Mouse (Mus musculus) hindbrain, postnatal 0 days (tissue): ENCODE data around the gene Scarf1. TPM values are rescaled to one million over a fixed set of nuclear protein-coding genes. Genes with fewer than 3 reads are reported as not detected.

Experiments used
- ATAC-seq: fragments of 200-750 bp; cut with Nextera tagmentation; 2 replicates; pipeline ENCODE4 v1.8.0; 2017; ENCODE audit warnings: mild to moderate bottlenecking, moderate TSS enrichment, moderate library complexity
- DNase-seq: peaks from one replicate; pipeline ENCODE4 v3.0.0-alpha.2; 2015; ENCODE audit warnings: low spot score
- H3K27ac ChIP-seq: fragments of 300-500 bp; sonication (generic); 2 replicates; pipeline ENCODE4 v1.5.1; 2014; ENCODE audit warnings: mild to moderate bottlenecking
- H3K27me3 ChIP-seq: fragments of 300-500 bp; sonication (generic); 2 replicates; pipeline ENCODE4 v1.6.1; 2014; ENCODE audit warnings: low read length, mixed read lengths; ENCODE audit not compliant: insufficient read depth
- H3K36me3 ChIP-seq: fragments of 300-500 bp; sonication (generic); 2 replicates; pipeline ENCODE4 v1.6.1; 2014; ENCODE audit warnings: low read length, mixed read lengths; ENCODE audit not compliant: insufficient read depth
- H3K4me1 ChIP-seq: fragments of 300-500 bp; sonication (generic); 2 replicates; pipeline ENCODE4 v1.6.1; 2014; ENCODE audit warnings: antibody characterized with exemption, low read length, mixed read lengths; ENCODE audit not compliant: insufficient read depth
- H3K4me2 ChIP-seq: fragments of 300-500 bp; sonication (generic); 2 replicates; pipeline ENCODE4 v1.6.1; 2014; ENCODE audit warnings: low read depth, mild to moderate bottlenecking, low read length, moderate library complexity, mixed read lengths
- H3K4me3 ChIP-seq: fragments of 300-500 bp; sonication (generic); 2 replicates; pipeline ENCODE4 v1.5.1; 2014; ENCODE audit warnings: low read length
- H3K9ac ChIP-seq: fragments of 300-500 bp; sonication (generic); replicated peaks from 2 replicates; pipeline ENCODE4 v1.6.1; 2014; ENCODE audit warnings: mild to moderate bottlenecking, low read length, moderate library complexity, mixed read lengths
- H3K9me3 ChIP-seq: fragments of 300-500 bp; sonication (generic); 2 replicates; pipeline ENCODE4 v1.6.1; 2016; ENCODE audit warnings: low read length, mixed read lengths
- CTCF ChIP-seq: IDR thresholded peaks from 2 replicates; pipeline ENCODE4 v1.5.1; 2016; ENCODE audit warnings: antibody characterized with exemption, control low read depth, low read depth
- WGBS: fragments of 180-500 bp; shearing (Covaris S2); extraction: QIAGEN DNeasy Blood & Tissue Kit; methylation state at CpG from one replicate; pipeline ENCODE4 v1.1.7; 2014; 5-methylcytosine and 5-hydroxymethylcytosine counted together
- microRNA counts: library from miRNA; unstranded; fragments of <30 nt; microRNA quantifications from one replicate; lab custom pipeline; 2015
- microRNA-seq, 2 experiments: library from miRNA; unstranded; fragments of <30 nt; microRNA quantifications; one replicate each; pipeline ENCODE4; 2016
- polyA plus RNA-seq: library from polyadenylated mRNA; unstranded; fragments of >200 nt; fragmentation: Nextera tagmentation; extraction: Ambion mirVana; gene quantifications from 2 replicates; pipeline ENCODE4 v1.2.1, GENCODE M21; 2015
- total RNA-seq: library from RNA; depleted of rRNA; stranded (reverse); fragments of >200 nt; gene quantifications from 2 replicates; pipeline ENCODE4 v1.2.3, GENCODE M21; 2014; rRNA removed

The Scarf1 gene
- total and polyA plus RNA-seq, 2 experiments from 2014 or later, result 3.3 to 3.6 TPM

DNA sequence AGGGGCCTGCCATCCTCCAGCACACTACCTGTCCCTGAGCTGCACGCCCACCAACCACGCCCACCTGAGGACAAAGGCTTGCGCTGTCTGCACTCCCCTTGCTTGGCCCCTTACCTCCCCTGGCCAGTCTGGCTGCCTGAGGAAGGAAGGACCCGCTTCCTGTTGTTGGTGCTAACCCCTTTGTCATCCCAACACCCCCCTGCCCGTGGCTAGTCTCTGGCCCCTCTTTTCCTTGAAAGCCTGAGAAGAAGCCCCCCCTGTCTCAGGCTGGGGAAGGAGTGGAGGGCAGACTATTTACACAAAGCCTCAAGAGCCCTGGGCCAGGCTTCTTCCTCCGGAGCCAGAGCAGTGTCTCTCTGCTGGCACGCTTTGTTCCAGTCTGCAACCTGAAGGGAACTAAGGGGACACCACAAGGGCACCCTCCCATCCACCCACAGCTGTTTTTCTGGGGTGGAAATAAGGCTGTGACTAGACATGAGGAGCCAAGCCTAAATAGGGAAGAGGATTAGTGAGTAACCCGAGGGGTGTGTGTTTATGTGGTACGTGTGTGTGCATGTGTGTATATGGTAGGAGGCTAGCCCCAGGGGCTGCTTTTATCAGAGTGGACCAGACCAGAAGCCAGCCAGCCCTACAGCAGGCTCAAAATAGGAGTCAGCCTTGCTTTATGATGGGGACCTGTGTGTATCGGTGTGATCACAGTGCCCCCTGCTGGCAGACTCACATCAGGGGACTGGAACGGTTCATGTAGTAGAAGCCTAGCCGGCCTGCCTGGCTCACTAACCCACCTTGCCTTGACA, 59.7 kb downstream of the Scarf1 start:
- Histone ChIP-seq H3K36me3 (peaks cover 8% of the 10 kb centered on the region), H3K9me3 (no peaks in the 10 kb centered on the region), H3K27me3 (no peaks in the 10 kb centered on the region), H3K4me2 (no peak overlapping the region), H3K4me3 (no peak overlapping the region), H3K4me1 (peaks cover 13% of the 10 kb centered on the region; the same call in 1 of the 2 replicates), H3K27ac (peak overlapping the region; percentile 79), H3K9ac (peak overlapping the region; percentile 9; the same call in 1 of the 2 replicates)
- DNase-seq (peak; percentile 93), ATAC-seq (peak; percentile 85)
- 11% methylated on average over 12 of the region's 12 CpGs for WGBS
- TF ChIP-seq CTCF, result peak; percentile 96

DNA sequence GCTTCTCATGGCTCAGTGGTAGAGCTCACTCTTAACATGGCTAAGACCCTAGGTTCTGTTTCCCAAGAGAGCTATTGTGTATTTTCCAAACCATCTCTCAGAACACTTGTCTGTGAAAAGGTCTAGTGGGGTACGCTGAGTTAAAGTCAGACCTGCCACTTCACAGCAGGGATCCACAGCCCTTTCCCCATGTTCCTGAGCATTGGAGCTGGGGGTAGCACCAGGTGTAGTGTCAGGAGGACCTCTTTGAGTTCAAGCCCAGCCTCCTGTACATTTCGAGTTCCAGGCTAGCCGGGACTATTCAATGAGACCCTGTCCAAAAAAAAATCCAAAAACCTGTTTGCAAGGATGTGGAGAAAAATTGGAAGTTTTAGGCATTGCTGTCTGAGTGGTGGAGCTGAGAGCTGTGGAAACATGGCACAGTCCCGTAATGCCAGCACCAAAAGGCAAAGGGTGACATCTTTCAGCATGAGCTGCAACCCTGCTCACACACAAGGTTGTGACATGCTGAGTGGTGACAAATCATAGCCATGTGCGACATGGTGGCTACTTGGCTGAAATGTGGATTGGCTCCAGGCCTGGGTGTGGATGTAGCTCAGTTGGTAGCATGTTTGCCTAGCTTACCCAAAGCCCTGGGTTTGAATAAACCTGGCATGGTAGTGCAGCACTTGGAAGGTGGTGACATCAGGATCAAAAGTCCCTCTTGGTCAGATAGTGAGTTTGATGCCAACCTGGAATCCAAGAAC, 61.2 kb downstream of the Scarf1 start:
- no peak overlapping the region for H3K9ac ChIP-seq
- no peaks in the 10 kb centered on the region for H3K27me3 ChIP-seq
- TF ChIP-seq CTCF, result no peak
- ATAC-seq (no peak), DNase-seq (no peak)
- H3K9me3 ChIP-seq, result no peaks in the 10 kb centered on the region
- WGBS, result 83% methylated on average over 5 of the region's 5 CpGs
- no peak overlapping the region for H3K4me3 ChIP-seq
- peaks cover 13% of the 10 kb centered on the region; the same call in 1 of the 2 replicates for H3K4me1 ChIP-seq
- H3K36me3 ChIP-seq, result no peaks in the 10 kb centered on the region
- no peak overlapping the region for H3K27ac ChIP-seq
- no peak overlapping the region for H3K4me2 ChIP-seq

DNA sequence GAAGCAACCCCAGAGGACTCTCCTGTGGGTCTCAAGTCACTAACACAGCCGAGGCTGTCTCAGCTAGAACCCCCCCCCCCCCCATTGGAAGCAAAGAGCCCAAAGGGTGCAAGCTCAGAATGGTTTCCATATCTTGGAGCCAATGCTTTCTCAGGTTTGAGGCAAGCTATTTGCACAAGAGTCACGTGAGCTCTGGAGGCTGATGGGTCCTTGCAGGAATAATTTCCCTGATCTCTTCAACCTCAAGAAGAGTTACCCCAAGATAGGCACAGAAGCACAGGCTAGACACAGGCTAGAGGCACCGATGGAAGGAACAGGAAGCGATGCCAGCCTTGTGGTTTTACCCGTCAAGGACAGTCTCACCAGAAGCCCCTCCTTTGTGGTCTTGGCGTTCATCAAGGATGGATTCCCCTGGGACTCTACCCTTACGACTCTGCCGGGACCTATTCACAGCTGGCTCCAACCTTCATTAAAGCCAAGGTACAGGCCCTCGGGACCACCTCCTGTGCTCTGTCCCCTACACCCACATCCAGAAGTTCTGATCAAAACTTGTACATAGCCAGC, 62.3 kb downstream of the Scarf1 start:
- H3K9ac ChIP-seq, result no peak overlapping the region
- H3K36me3 ChIP-seq, result no peaks in the 10 kb centered on the region
- H3K27me3 ChIP-seq, result no peaks in the 10 kb centered on the region
- no peak for TF ChIP-seq CTCF
- H3K4me1 ChIP-seq, result peaks cover 13% of the 10 kb centered on the region; the same call in 1 of the 2 replicates
- H3K4me2 ChIP-seq, result no peak overlapping the region
- ATAC-seq (no peak), DNase-seq (no peak)
- H3K27ac ChIP-seq, result no peak overlapping the region
- no peaks in the 10 kb centered on the region for H3K9me3 ChIP-seq
- no peak overlapping the region for H3K4me3 ChIP-seq
- 77% methylated on average over 9 of the region's 9 CpGs for WGBS

MicroRNAs within 50 kb of the gene (microRNA counts, 519-probe panel; counts per million panel counts)
- microRNA mmu-miR-22 (lab: Ali Mortazavi, UCI), result 5,652 counts per million, percentile 92 among the panel's probes with 10 or more counts

Small RNA genes lying within 50 kb of the gene (microRNA-seq; reads per million reads assigned to microRNA genes)
- 12,578 to 14,562 reads per million in 2 experiments for gene Mir22
- gene Mir3971, result 0 reads per million in 2 experiments

Other genes with a start within 250 kb of the Scarf1 start
- gene Rpa1, start 165.2 kb upstream of the Scarf1 start, total RNA-seq, result 66.9 and 105 TPM in 2 replicates
- 51.1 and 55.5 TPM in 2 replicates for gene Rpa1, start 165.2 kb upstream of the Scarf1 start, polyA plus RNA-seq
- gene Smyd4, start 165.1 kb upstream of the Scarf1 start, total RNA-seq, result 12.7 and 14.1 TPM in 2 replicates
- 17.1 and 17.7 TPM in 2 replicates for gene Smyd4, start 165.1 kb upstream of the Scarf1 start, polyA plus RNA-seq
- 56.6 and 57.6 TPM in 2 replicates for gene Serpinf1, start 90.8 kb upstream of the Scarf1 start, total RNA-seq
- gene Serpinf1, start 90.8 kb upstream of the Scarf1 start, polyA plus RNA-seq, result 41.5 and 47.1 TPM in 2 replicates
- gene Serpinf2, start 73.9 kb upstream of the Scarf1 start, total RNA-seq, result 0.05 TPM in 1 of 2 replicates, not detected in the other
- not detected in 2 replicates for gene Serpinf2, start 73.9 kb upstream of the Scarf1 start, polyA plus RNA-seq
- gene Wdr81, start 58.8 kb upstream of the Scarf1 start, total RNA-seq, result 19.4 and 20.4 TPM in 2 replicates
- 3.9 and 4.1 TPM in 2 replicates for gene Wdr81, start 58.8 kb upstream of the Scarf1 start, polyA plus RNA-seq
- 1.0 and 3.4 TPM in 2 replicates for gene Tlcd2, start 51.8 kb upstream of the Scarf1 start, total RNA-seq
- gene Tlcd2, start 51.8 kb upstream of the Scarf1 start, polyA plus RNA-seq, result 1.5 and 1.6 TPM in 2 replicates
- 118 and 126 TPM in 2 replicates for gene Prpf8, start 26.7 kb upstream of the Scarf1 start, total RNA-seq
- 25.9 and 29.4 TPM in 2 replicates for gene Prpf8, start 26.7 kb upstream of the Scarf1 start, polyA plus RNA-seq
- gene Rilp, start 3.4 kb upstream of the Scarf1 start, total RNA-seq, result 3.9 and 6.6 TPM in 2 replicates
- 7.3 and 7.6 TPM in 2 replicates for gene Rilp, start 3.4 kb upstream of the Scarf1 start, polyA plus RNA-seq
- gene Slc43a2, start 18.2 kb downstream of the Scarf1 start, total RNA-seq, result 31.3 and 36.2 TPM in 2 replicates
- 17.2 and 17.8 TPM in 2 replicates for gene Slc43a2, start 18.2 kb downstream of the Scarf1 start, polyA plus RNA-seq
- 90.7 and 91.4 TPM in 2 replicates for gene Pitpna, start 74.6 kb downstream of the Scarf1 start, total RNA-seq
- 95.9 and 109 TPM in 2 replicates for gene Pitpna, start 74.6 kb downstream of the Scarf1 start, polyA plus RNA-seq
- gene Inpp5k, start 117.4 kb downstream of the Scarf1 start, total RNA-seq, result 52.1 and 53.2 TPM in 2 replicates
- gene Inpp5k, start 117.4 kb downstream of the Scarf1 start, polyA plus RNA-seq, result 38.8 and 43.9 TPM in 2 replicates
- gene Myo1c, start 137.0 kb downstream of the Scarf1 start, total RNA-seq, result 20.5 and 22.4 TPM in 2 replicates
- gene Myo1c, start 137.0 kb downstream of the Scarf1 start, polyA plus RNA-seq, result 9.3 and 9.5 TPM in 2 replicates
- 83.3 and 111 TPM in 2 replicates for gene Crk, start 165.7 kb downstream of the Scarf1 start, total RNA-seq
- gene Crk, start 165.7 kb downstream of the Scarf1 start, polyA plus RNA-seq, result 82.3 and 82.5 TPM in 2 replicates
- 181 and 188 TPM in 2 replicates for gene Ywhae, start 219.3 kb downstream of the Scarf1 start, total RNA-seq
- 1,457 and 1,531 TPM in 2 replicates for gene Ywhae, start 219.3 kb downstream of the Scarf1 start, polyA plus RNA-seq